Mouse (Mus musculus) lung, adult 2 months (tissue): ENCODE measurements around the gene Plcxd1. TPM values are rescaled to one million over a fixed set of nuclear protein-coding genes. Genes with fewer than 3 reads are reported as not detected.

Experiments
- DNase-seq: peaks from one replicate; pipeline ENCODE4 v3.0.0; 2022
- H3K4me1 ChIP-seq: fragments of 200-500 bp; 2 replicates; pipeline ENCODE4 v1.6.1; 2011; ENCODE audit warnings: low read length; ENCODE audit not compliant: control insufficient read depth, insufficient read depth
- H3K4me3 ChIP-seq: fragments of 200-500 bp; replicated peaks from 2 replicates; pipeline ENCODE3; 2011; ENCODE audit warnings: low read depth, mild to moderate bottlenecking, control low read depth, low read length; ENCODE audit errors: extremely low read depth
- CTCF ChIP-seq: fragments of 200-500 bp; IDR thresholded peaks from 2 replicates; pipeline ENCODE4 v1.5.1; 2011; ENCODE audit warnings: mild to moderate bottlenecking, low read length, control low read depth; ENCODE audit not compliant: insufficient read depth
- POLR2A ChIP-seq: fragments of 200-500 bp; IDR thresholded peaks from 2 replicates; pipeline ENCODE4 v1.6.1; 2011; ENCODE audit warnings: low read depth, mild to moderate bottlenecking, control low read depth, low read length, borderline replicate concordance; ENCODE audit errors: extremely low read depth
- WGBS: fragments of 180-500 bp; shearing (Covaris S2); methylation state at CpG from one replicate; pipeline ENCODE4 v1.1.7; 2018; 5-methylcytosine and 5-hydroxymethylcytosine counted together
- polyA plus RNA-seq: library from polyadenylated mRNA; depleted of rRNA; stranded (reverse); fragments of >200 nt; gene quantifications from 2 replicates; pipeline ENCODE4 v1.2.3, GENCODE M21; 2012; rRNA removed

Gene Plcxd1
- polyA plus RNA-seq, 1 experiment, result 8.1 TPM

GRCm38 (mm10) chr5:110140424-110140823, 40.7 kb downstream of the Plcxd1 start:
- Histone ChIP-seq H3K4me1 (peaks cover 3% of the 10 kb centered on the region; the same call in 1 of the 2 replicates), H3K4me3 (no peak overlapping the region)
- no peak for TF ChIP-seq POLR2A
- no peak for DNase-seq
- 89% methylated on average over 7 of the region's 7 CpGs for WGBS

- 59% methylated on average over 2 of the region's 2 CpGs for WGBS
- Histone ChIP-seq H3K4me3 (no peak overlapping the region), H3K4me1 (peaks cover 3% of the 10 kb centered on the region; the same call in 1 of the 2 replicates)
- DNase-seq, result no peak
- no peak for TF ChIP-seq CTCF
- no peak for TF ChIP-seq POLR2A
These were observed 42.5 kb downstream of the Plcxd1 start for GRCm38 (mm10) chr5:110142309-110142708.

- Histone ChIP-seq H3K4me1 (peaks cover 3% of the 10 kb centered on the region; the same call in 1 of the 2 replicates), H3K4me3 (no peak overlapping the region)
- peak; percentile 42 for TF ChIP-seq CTCF
- TF ChIP-seq POLR2A, result no peak
- WGBS, result 84% methylated on average over 5 of the region's 5 CpGs
- DNase-seq, result no peak
These were observed 43.2 kb downstream of the Plcxd1 start for GRCm38 (mm10) chr5:110143007-110143406.

Other genes starting within 250 kb of the Plcxd1 start
- gene Gm15446, start 176.6 kb upstream of the Plcxd1 start, polyA plus RNA-seq, result 1.3 and 2.0 TPM in 2 replicates
- 2.8 and 4.4 TPM in 2 replicates for gene Zfp932, start 103.4 kb upstream of the Plcxd1 start, polyA plus RNA-seq
- gene Gm17655, start 27.5 kb upstream of the Plcxd1 start, polyA plus RNA-seq, result 0.06 and 0.11 TPM in 2 replicates
- 0.05 and 0.08 TPM in 2 replicates for gene Gm35315, start 5.5 kb upstream of the Plcxd1 start, polyA plus RNA-seq
- 114 and 137 TPM in 2 replicates for gene Gtpbp6, start 8.2 kb downstream of the Plcxd1 start, polyA plus RNA-seq
- 0.48 and 0.56 TPM in 2 replicates for gene Zfp605, start 10.1 kb downstream of the Plcxd1 start, polyA plus RNA-seq
- 46.3 and 48.0 TPM in 2 replicates for gene Chfr, start 35.9 kb downstream of the Plcxd1 start, polyA plus RNA-seq
- gene Golga3, start 76.7 kb downstream of the Plcxd1 start, polyA plus RNA-seq, result 8.6 and 11.1 TPM in 2 replicates
- gene Ankle2, start 131.0 kb downstream of the Plcxd1 start, polyA plus RNA-seq, result 9.0 and 10.2 TPM in 2 replicates
- gene Pgam5, start 169.9 kb downstream of the Plcxd1 start, polyA plus RNA-seq, result 13.7 and 14.2 TPM in 2 replicates
- gene Pxmp2, start 186.2 kb downstream of the Plcxd1 start, polyA plus RNA-seq, result 10.5 and 11.5 TPM in 2 replicates
- gene Pole, start 186.3 kb downstream of the Plcxd1 start, polyA plus RNA-seq, result 1.0 and 1.7 TPM in 2 replicates
- gene P2rx2, start 243.2 kb downstream of the Plcxd1 start, polyA plus RNA-seq, result 1.2 TPM in 2 replicates
- gene Lrcol1, start 244.8 kb downstream of the Plcxd1 start, polyA plus RNA-seq, result 0.19 and 0.51 TPM in 2 replicates